Mouse (Mus musculus) lung, postnatal 4 days (tissue): ENCODE data around the gene Prpf6.

ENCODE experiments used
- DNase-seq, 2 experiments: peaks; one replicate each; pipeline ENCODE4 v3.0.0; 2021

Prpf6 gene

DNA sequence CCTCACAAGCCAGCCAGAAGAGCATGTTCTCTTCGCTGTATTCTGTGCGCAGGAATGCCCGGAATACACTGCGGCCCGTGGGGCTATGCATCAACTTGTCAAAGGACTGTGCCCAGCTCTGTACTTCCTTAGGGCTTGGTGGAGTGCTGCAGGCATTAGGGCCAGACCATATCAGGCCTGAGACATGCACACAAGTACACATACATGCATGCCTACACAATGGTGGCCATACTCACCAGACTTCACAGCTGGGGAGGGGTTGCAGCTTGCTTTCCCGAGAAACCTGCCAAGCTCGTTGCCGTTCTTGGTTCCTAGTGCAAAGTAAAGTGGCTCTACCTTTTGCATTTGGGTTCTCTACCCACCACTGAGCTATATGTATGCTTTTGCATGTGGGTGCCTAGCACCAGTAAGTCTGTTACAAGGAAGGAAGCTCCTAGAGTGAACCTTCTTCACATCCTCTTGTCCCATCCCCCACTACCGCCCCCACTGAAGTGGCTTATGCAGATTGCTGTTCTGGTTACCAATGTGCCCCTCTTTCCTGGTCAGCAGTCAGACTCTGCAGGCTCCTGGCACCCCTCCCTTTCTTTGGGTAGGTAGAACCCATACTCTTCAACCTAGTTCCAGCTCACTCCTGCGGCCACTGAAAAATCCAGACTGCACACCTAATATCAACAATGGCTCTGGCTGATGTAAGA, 97.9 kb downstream of the Prpf6 start:
- no peak for DNase-seq

DNA sequence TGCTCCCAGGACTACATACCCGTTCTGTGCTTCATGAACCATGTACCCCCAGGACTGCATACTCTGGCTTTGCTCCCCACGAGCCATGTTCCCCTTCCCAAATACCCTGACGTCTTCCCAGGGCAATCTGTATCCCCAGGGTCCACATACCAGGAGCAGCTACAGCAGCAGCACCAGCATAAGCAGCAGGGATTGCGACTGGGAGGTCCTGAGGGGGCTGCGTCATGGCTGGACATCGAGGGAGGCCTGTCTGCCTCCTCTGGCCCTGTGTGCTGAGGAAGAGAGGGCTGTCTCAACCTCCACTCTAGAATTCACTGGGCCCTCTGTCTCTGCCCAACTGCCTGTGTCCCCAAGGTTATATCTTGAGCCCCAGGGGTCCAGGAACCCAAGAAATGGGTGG, 99.4 kb downstream of the Prpf6 start:
- no peak for DNase-seq

DNA sequence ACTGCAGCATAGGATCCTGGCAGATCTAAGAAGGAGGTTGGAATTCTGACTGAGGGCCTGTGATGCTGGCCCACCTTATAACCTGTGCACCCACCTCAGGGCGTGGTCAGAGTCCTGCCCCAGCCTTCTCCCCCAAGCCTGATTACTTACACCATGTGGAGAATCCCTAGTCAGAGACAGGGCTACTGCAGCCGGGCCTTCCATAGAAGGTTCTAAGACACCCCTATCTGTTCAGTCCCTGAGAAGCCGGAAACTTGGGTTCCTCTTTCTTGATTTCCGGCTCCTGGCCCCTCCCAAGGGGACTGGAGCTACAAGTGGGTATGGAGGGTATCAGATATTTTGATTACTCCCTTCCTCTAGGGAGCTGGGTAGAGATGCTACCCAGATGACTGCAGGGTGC, 99.9 kb downstream of the Prpf6 start:
- DNase-seq, result no peak

DNA sequence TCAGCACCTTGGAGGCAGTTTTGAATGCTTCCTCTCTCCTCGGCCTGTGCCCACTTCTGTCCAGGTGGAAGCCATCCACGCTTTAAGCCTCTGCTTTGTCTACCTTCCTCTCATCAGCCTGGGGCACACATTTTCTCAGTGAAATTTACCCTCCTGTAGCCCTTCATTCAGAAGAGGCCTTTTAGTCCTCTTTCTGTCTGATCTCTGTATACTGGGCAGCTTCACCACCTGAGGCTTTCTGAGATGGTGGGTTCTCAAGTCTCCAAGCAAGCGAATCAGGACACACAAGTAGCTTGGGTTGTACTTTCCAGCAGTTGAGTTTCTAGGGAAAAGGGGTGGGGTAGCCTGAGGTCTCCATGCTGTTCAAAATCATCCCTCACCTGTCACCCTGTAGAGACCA, 100.6 kb downstream of the Prpf6 start:
- DNase-seq, result no peak

DNA sequence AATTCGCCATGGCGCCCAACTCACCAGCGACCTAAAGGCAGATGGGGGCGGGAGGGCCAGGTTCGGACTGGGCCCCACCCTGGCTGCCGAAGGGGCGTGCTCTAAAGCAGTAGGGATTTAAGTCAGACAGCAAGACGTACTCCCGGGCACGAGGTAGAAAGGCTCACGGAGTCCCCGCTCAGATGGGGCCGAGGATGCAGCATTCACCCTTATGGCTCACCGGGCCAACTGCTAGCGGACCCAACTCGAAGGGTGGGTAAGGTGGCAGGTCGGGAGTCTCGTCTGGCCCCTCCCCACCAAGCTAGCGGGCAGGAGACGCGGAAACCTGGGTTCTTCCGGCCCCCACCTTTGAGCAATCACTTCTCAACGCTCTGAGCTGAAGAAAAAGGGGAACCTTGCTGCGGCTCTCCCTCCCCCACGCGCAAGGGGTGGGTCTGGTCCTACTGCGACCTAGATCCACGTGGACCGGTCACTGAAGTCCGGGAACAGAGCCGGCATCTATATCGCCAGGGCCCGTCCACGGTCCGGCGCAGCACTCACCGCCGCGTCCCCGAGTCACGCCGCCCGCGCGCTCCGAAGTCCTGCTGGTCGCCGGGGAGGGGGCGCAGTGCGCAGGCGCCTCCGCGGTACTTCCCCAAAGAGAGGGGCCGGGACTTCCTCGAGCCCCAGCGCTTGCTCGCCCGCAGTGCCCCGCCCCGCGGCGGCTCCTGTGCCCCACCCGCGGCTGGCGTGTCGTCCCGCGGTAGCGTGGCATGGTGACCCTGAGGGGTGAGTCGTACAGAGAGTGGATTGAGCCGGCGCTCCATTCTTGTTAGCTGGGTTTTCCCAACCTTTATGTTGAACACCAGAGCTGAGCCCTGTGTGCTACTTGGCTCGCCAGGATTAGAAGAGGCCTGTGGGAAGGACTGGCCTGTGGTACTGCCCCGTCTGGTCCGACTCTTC, 101.9 kb downstream of the Prpf6 start, which contains the start of gene Rgs19:
Gene Rgs19, minus strand, starts transcription at position 639 of the 942 bp plus-strand sequence.
- peak; percentile 89 to 93 for DNase-seq

DNA sequence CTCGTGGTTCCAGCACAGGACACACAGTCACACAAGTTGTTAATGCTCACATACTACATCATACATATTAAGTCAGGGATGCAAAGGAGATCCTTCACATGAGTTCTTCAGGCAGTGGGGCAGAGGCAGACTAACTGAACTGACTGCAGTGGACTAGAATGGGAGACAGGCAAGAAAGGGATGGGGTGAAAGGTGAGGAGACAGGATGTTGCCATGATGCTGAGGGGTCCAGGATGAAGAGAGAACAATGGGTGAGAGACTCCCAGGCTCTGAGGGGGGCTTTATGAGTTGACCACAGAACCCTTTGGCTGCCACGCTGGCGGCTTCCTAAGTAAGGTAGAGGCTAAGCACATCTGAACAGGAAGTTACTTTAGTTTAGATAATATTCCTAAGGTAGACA, 102.9 kb downstream of the Prpf6 start:
- DNase-seq, result no peak

DNA sequence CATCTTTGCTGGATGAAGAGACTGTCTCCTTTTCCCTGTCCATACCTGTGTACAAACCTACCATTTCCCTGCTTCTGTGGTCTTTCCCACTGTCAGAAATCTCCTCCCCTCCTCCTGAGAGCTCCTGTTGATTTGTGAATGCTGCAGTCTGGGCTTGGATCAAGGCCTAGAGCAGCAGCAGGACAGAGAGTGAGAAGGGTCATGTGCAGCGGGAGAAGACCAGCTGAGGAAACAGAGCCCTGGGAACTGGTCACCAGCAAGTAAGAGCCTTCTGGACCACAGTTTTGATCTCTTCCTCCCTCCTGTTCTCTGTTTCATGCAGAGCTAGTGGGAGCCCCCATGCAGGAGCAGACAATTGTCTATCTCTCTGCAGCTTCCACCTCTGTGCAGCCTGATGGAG, 104.1 kb downstream of the Prpf6 start:
- DNase-seq, result no peak

DNA sequence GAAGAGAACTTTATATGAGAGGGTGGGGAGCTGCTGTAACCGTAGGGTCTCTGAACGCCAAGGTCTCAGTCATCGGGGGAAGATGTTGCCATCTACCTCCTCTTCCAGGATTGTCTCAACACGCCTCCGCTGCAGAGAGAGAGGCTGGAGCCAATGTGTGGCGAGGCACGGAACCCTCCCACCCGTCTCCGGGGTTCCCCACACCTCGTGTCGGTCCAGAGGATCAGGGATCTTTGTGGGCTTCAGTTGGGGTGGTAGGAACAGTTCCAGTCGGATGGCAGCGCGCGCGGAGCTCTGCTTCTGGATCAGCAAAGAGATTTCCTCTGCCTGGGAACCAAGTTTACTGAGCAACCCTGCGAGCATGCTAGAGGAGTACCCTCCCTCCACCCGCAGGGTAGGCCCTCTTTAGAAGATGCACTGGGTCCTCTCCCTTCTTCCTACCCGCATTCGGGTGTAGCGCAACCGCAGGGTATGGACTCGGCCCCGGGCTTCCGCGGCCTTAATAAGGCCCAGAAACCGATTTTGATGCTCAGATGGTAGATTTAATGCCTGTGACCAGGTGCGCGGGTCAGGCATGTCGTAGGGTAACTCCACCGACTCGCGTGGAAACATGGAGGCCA, 105.2 kb downstream of the Prpf6 start:
- no peak for DNase-seq

DNA sequence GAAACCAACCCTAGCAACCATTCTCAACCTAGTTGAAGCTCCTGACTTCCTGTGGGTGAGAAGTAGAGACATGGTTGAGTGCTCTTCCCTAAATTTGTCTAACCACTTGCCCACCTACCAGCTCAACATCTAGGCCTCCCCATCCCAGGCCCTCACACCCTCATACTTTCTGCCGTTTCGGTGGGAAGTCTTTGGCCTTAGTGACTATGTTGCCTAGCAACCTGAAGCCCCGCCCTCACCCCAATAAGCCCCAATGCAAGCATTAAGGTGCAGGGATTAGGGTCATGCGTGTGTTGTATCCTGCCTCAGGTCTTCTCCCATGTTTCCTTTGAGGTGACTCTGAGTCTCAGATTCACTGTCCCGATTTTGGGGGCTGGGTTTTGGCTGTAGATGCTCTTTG, 106.6 kb downstream of the Prpf6 start, which contains the start of gene Lkaaear1:
Gene Lkaaear1, minus strand, starts transcription at position 202 of the 400 bp plus-strand sequence.
- DNase-seq, result no peak
